Mouse (Mus musculus): ENCODE measurements around the gene Gm49333.

Gene Gm49333

GRCm38 (mm10) chr16:20611357-20612227 lies at the start of gene Gm49333, which contains the start of the genes Eef1akmt4 and Alg3:
Gene Gm49333, plus strand, starts transcription at chr16:20611610.
Gene Eef1akmt4, plus strand, starts transcription at chr16:20611593.
Gene Alg3, minus strand, starts transcription at chr16:20611735.
- DNase-seq (ENCODE audit: low spot score in 2 of 2): peak; percentile 81 to 85

GRCm38 (mm10) chr16:20565075-20565474 lies 46.3 kb upstream of the Gm49333 start:
- no peak for DNase-seq (ENCODE audit: low spot score in 2 of 2)

GRCm38 (mm10) chr16:20589366-20589938 lies 22.0 kb upstream of the Gm49333 start, which contains the start of gene Vwa5b2:
Gene Vwa5b2, plus strand, starts transcription at chr16:20589471.
- no peak for DNase-seq (ENCODE audit: low spot score in 2 of 2)

- no peak for DNase-seq (ENCODE audit: low spot score in 2 of 2)
Observed at GRCm38 (mm10) chr16:20589939-20590679, 21.3 kb upstream of the Gm49333 start.

GRCm38 (mm10) chr16:20590680-20591038 lies 20.8 kb upstream of the Gm49333 start:
- DNase-seq (ENCODE audit: low spot score in 2 of 2): no peak

GRCm38 (mm10) chr16:20591076-20591705 lies 20.2 kb upstream of the Gm49333 start:
- no peak for DNase-seq (ENCODE audit: low spot score in 2 of 2)

- no peak for DNase-seq (ENCODE audit: low spot score in 2 of 2)
Observed at GRCm38 (mm10) chr16:20595060-20595673, 16.2 kb upstream of the Gm49333 start.

GRCm38 (mm10) chr16:20595737-20596136 lies 15.7 kb upstream of the Gm49333 start:
- no peak for DNase-seq (ENCODE audit: low spot score in 2 of 2)

GRCm38 (mm10) chr16:20596687-20597441 lies 14.5 kb upstream of the Gm49333 start:
- no peak for DNase-seq (ENCODE audit: low spot score in 2 of 2)

- no peak for DNase-seq (ENCODE audit: low spot score in 2 of 2)
Observed at GRCm38 (mm10) chr16:20600511-20600910, 10.9 kb upstream of the Gm49333 start.

- no peak for DNase-seq (ENCODE audit: low spot score in 2 of 2)
Observed at GRCm38 (mm10) chr16:20604705-20605104, 6.7 kb upstream of the Gm49333 start.

GRCm38 (mm10) chr16:20610501-20611356 lies 681 bp upstream of the Gm49333 start:
- DNase-seq (ENCODE audit: low spot score in 2 of 2): peak; percentile 70 to 76

- no peak for DNase-seq (ENCODE audit: low spot score in 2 of 2)
Observed at GRCm38 (mm10) chr16:20619541-20620398, 8.4 kb downstream of the Gm49333 start.

GRCm38 (mm10) chr16:20620399-20620735 lies 9.0 kb downstream of the Gm49333 start:
- no peak for DNase-seq (ENCODE audit: low spot score in 2 of 2)

GRCm38 (mm10) chr16:20620751-20621190 lies 9.4 kb downstream of the Gm49333 start:
- DNase-seq (ENCODE audit: low spot score in 2 of 2): peak in 1 of 2 experiments; percentile 27

- DNase-seq (ENCODE audit: low spot score in 2 of 2): no peak
Observed at GRCm38 (mm10) chr16:20621191-20621990, 10.0 kb downstream of the Gm49333 start, which contains the start of gene Camk2n2. Gene Camk2n2, minus strand, starts transcription at chr16:20621287.

- DNase-seq (ENCODE audit: low spot score in 2 of 2): no peak
Observed at GRCm38 (mm10) chr16:20621991-20622685, 10.7 kb downstream of the Gm49333 start.

Measured in urinary bladder, postnatal 4 days (tissue).